Mouse (Mus musculus) heart, adult 2 months (tissue): ENCODE measurements around the gene Wfdc16.

ENCODE experiments used
- CTCF ChIP-seq: fragments of 200-600 bp; IDR thresholded peaks from 2 replicates; pipeline ENCODE4 v1.8.1; 2022; ENCODE audit warnings: antibody characterized with exemption, mild to moderate bottlenecking, moderate library complexity
- EP300 ChIP-seq: fragments of 200-500 bp; IDR thresholded peaks from 2 replicates; pipeline ENCODE4 v1.6.1; 2011; ENCODE audit warnings: low read depth, low read length, control low read depth; ENCODE audit not compliant: insufficient read depth
- POLR2A ChIP-seq: fragments of 200-500 bp; IDR thresholded peaks from 2 replicates; pipeline ENCODE4 v1.6.1; 2011; ENCODE audit warnings: mild to moderate bottlenecking, low read depth, low read length, control low read depth; ENCODE audit not compliant: insufficient read depth

GRCm38 (mm10) chr2:164603482-164603881 is 35.1 kb downstream of the Wfdc16 start:
- no peak for TF ChIP-seq EP300
- TF ChIP-seq POLR2A: no peak
- TF ChIP-seq CTCF: no peak
